Mouse (Mus musculus): ENCODE data around the gene Psip1. TPM values are rescaled to one million over a fixed set of nuclear protein-coding genes. Genes with fewer than 3 reads are reported as not detected.
"Not testable (repeated sequence)": the region's sequence is repeated elsewhere in the genome, so short reads cannot be mapped to it uniquely, and the experiment has no call there.

Psip1 gene
- polyA plus RNA-seq, 1 experiment from 2014 or later, result 120 TPM

DNA sequence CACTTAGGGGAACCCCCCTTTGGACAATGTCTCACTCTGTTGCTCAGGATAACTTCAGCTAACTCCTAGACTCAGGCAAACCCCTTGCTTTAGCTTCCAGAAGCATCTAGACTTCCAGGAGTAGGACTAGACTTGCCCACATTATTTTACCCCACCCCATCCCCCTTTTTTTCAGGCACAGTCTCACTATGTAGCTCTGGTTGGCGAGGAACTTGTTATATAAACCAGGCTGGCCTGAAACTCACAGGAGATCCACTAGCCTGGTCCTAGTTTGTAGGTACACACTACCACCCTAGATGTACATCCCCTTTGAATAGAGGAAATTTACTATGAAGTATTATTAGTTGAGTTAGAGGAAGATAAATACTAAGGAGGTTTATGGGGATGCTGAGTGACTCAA is 27.9 kb upstream of the Psip1 start:
- H3K4me1 ChIP-seq (replicated peaks; ENCODE audit: control insufficient read depth, insufficient read depth, low read length), result no peaks in the 10 kb centered on the region
- no peaks in the 10 kb centered on the region for H3K36me3 ChIP-seq (ENCODE audit: control insufficient read depth, insufficient read depth, low read length)
- ATAC-seq (replicated peaks; ENCODE audit: low FRiP score), result no peak
- H3K27ac ChIP-seq (ENCODE audit: low read depth, low read length), result no peak overlapping the region
- H3K9me3 ChIP-seq (ENCODE audit: control insufficient read depth, low read length), result no peaks in the 10 kb centered on the region
- H3K4me3 ChIP-seq (ENCODE audit: low read depth, low read length), result no peak overlapping the region
- DNase-seq (ENCODE audit: low spot score), result no peak
- no peak overlapping the region for H3K4me2 ChIP-seq
- no peaks in the 10 kb centered on the region; the same call in 1 of the 2 replicates for H3K27me3 ChIP-seq (replicated peaks; ENCODE audit: control insufficient read depth, insufficient read depth, low read length)
- H3K9ac ChIP-seq (ENCODE audit: low read depth, low read length), result no peak overlapping the region
- WGBS, result 80% methylated on average over 1 of the region's 1 CpGs

DNA sequence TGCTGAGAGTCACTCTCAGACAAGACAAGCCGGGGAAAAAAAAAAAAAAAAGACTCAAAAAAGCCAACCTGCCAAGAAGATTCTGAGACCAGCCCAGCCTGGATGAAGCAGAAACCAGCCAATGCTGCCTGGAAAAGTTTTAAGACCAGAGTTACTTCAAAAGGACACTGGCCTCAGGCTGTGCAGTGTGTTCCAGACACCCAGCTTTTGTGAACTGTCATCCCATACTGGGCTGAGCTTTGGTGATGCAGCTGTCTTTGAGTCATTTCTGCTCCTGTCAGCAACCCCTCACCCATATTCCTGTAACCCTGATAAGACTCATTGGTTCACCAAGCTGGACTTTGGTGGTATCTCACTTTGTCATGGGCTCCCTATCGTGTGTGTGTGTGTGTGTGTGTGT is 26.4 kb upstream of the Psip1 start:
- no peak for ATAC-seq (replicated peaks; ENCODE audit: low FRiP score)

DNA sequence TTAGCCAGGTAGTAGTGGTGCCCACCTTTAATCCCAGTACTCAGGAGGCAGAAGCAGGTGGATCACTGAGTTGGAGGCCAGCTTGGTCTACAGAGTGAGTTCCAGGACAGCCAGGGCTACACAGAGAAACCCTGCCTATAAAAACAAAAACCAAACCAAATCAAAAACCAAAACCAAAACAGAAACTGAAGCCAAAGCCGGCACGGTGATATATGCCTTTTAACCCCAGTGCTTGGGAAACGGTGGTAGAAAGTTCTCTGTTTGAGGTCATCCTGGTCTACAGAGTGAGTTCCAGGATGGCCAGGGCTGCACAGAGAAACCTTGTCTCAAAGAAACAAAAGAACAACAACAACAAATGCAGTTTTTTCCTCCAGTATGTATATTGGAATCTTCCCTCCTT is 26.0 kb upstream of the Psip1 start:
- Histone ChIP-seq H3K27ac (ENCODE audit: low read depth, low read length) (no peak overlapping the region), H3K36me3 (ENCODE audit: control insufficient read depth, insufficient read depth, low read length) (no peaks in the 10 kb centered on the region), H3K4me3 (ENCODE audit: low read depth, low read length) (no peak overlapping the region), H3K27me3 (replicated peaks; ENCODE audit: control insufficient read depth, insufficient read depth, low read length) (no peaks in the 10 kb centered on the region; the same call in none of the 2 replicates), H3K4me2 (no peak overlapping the region), H3K9ac (ENCODE audit: low read depth, low read length) (no peak overlapping the region), H3K4me1 (replicated peaks; ENCODE audit: control insufficient read depth, insufficient read depth, low read length) (no peaks in the 10 kb centered on the region), H3K9me3 (ENCODE audit: control insufficient read depth, low read length) (no peaks in the 10 kb centered on the region)
- DNase-seq (ENCODE audit: low spot score) (no peak), ATAC-seq (replicated peaks; ENCODE audit: low FRiP score) (no peak)
- 73% methylated on average over 3 of the region's 3 CpGs for WGBS

More for the DNA sequence above, 26.4 kb upstream of the Psip1 start:
- Histone ChIP-seq H3K27ac (ENCODE audit: low read depth, low read length) (no peak overlapping the region), H3K4me3 (ENCODE audit: low read depth, low read length) (no peak overlapping the region), H3K9me3 (ENCODE audit: control insufficient read depth, low read length) (no peaks in the 10 kb centered on the region), H3K27me3 (replicated peaks; ENCODE audit: control insufficient read depth, insufficient read depth, low read length) (no peaks in the 10 kb centered on the region; the same call in none of the 2 replicates), H3K9ac (ENCODE audit: low read depth, low read length) (no peak overlapping the region), H3K36me3 (ENCODE audit: control insufficient read depth, insufficient read depth, low read length) (no peaks in the 10 kb centered on the region), H3K4me1 (replicated peaks; ENCODE audit: control insufficient read depth, insufficient read depth, low read length) (no peaks in the 10 kb centered on the region), H3K4me2 (no peak overlapping the region)
- DNase-seq (ENCODE audit: low spot score), result no peak
- 49% methylated on average over 2 of the region's 2 CpGs for WGBS

DNA sequence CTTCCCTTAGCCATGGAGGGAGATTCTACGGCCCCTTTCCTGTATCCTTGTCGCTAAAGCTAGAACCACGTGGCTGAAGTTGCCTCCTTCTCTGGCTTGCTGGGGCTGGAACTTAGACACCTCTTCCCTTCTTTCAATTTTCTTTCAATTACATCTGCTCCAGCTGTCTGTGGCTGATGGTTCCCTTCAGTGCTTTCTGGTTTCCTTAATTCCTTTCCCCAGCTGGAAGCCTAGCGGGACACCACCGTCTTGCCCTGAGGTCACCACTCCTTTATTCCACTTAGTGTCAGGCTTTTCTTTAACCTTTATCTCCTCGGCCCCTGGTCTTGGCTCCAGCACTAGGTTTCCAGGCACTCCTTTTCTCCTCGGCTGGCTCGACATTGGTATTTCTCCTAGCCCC is 24.8 kb upstream of the Psip1 start:
- no peak overlapping the region for H3K4me2 ChIP-seq
- H3K9ac ChIP-seq (ENCODE audit: low read depth, low read length), result no peak overlapping the region
- H3K36me3 ChIP-seq (ENCODE audit: control insufficient read depth, insufficient read depth, low read length), result no peaks in the 10 kb centered on the region
- H3K27ac ChIP-seq (ENCODE audit: low read depth, low read length), result no peak overlapping the region
- DNase-seq (ENCODE audit: low spot score), result no peak
- H3K4me3 ChIP-seq (ENCODE audit: low read depth, low read length), result no peak overlapping the region
- 55% methylated on average over 8 of the region's 8 CpGs for WGBS
- H3K27me3 ChIP-seq (replicated peaks; ENCODE audit: control insufficient read depth, insufficient read depth, low read length), result no peaks in the 10 kb centered on the region; the same call in none of the 2 replicates
- no peak for ATAC-seq (replicated peaks; ENCODE audit: low FRiP score)
- no peaks in the 10 kb centered on the region for H3K9me3 ChIP-seq (ENCODE audit: control insufficient read depth, low read length)
- no peaks in the 10 kb centered on the region for H3K4me1 ChIP-seq (replicated peaks; ENCODE audit: control insufficient read depth, insufficient read depth, low read length)

DNA sequence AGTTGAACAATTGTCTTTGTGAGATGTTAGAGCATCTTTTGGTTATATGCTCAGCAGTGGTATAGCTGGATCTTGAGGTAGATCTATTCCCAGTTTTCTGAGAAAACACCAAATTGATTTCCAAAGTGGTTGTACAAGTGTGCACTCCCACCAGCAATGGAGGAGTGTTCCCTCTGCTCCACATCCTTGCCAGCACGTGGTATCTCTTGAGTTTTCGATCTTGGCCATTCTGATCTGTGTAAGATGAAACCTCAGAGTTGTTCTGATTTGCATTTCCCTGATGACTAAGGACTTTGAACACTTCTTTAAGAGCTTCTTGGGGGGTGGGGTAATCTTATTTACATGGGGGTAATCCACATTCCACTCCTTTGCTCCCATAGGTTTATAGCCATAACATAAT is 23.3 kb upstream of the Psip1 start:
- H3K4me3 ChIP-seq (ENCODE audit: low read depth, low read length), result no peak overlapping the region
- no peaks in the 10 kb centered on the region for H3K4me1 ChIP-seq (replicated peaks; ENCODE audit: control insufficient read depth, insufficient read depth, low read length)
- no peak for DNase-seq (ENCODE audit: low spot score)
- H3K27me3 ChIP-seq (replicated peaks; ENCODE audit: control insufficient read depth, insufficient read depth, low read length), result no peaks in the 10 kb centered on the region; the same call in none of the 2 replicates
- H3K4me2 ChIP-seq, result no peak overlapping the region
- no peaks in the 10 kb centered on the region for H3K36me3 ChIP-seq (ENCODE audit: control insufficient read depth, insufficient read depth, low read length)
- no peaks in the 10 kb centered on the region for H3K9me3 ChIP-seq (ENCODE audit: control insufficient read depth, low read length)
- H3K9ac ChIP-seq (ENCODE audit: low read depth, low read length), result no peak overlapping the region
- no peak overlapping the region for H3K27ac ChIP-seq (ENCODE audit: low read depth, low read length)
- ATAC-seq (replicated peaks; ENCODE audit: low FRiP score), result no peak
- WGBS, result 46% methylated on average over 2 of the region's 2 CpGs

DNA sequence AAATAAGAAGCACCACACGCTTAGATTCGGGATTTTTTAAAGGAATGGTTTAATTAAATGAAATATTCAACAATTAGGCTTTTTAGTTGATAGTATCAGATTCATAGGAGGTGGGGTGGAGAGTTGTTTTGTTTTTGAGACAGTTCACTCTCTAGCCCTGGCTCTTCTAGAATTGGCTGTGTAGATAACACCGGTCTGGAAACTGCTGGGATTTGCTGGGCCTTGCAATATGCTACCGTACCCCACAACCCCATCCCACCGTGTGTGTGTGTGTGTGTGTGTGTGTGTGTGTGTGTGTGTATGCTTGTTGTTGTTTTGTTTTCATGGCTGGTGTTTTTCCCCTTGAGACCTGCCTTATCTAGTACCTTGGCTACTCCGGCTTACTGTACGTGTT is 14.8 kb upstream of the Psip1 start:
- WGBS, result 40% methylated on average over 7 of the region's 7 CpGs
- DNase-seq (ENCODE audit: low spot score) (no peak), ATAC-seq (replicated peaks; ENCODE audit: low FRiP score) (no peak)
- Histone ChIP-seq H3K4me3 (ENCODE audit: low read depth, low read length) (no peak overlapping the region), H3K9me3 (ENCODE audit: control insufficient read depth, low read length) (no peaks in the 10 kb centered on the region), H3K4me1 (replicated peaks; ENCODE audit: control insufficient read depth, insufficient read depth, low read length) (no peaks in the 10 kb centered on the region), H3K27me3 (replicated peaks; ENCODE audit: control insufficient read depth, insufficient read depth, low read length) (no peaks in the 10 kb centered on the region), H3K9ac (ENCODE audit: low read depth, low read length) (no peak overlapping the region), H3K27ac (ENCODE audit: low read depth, low read length) (no peak overlapping the region), H3K36me3 (ENCODE audit: control insufficient read depth, insufficient read depth, low read length) (no peaks in the 10 kb centered on the region), H3K4me2 (peak overlapping the region; percentile 12; the same call in 1 of the 2 replicates)

DNA sequence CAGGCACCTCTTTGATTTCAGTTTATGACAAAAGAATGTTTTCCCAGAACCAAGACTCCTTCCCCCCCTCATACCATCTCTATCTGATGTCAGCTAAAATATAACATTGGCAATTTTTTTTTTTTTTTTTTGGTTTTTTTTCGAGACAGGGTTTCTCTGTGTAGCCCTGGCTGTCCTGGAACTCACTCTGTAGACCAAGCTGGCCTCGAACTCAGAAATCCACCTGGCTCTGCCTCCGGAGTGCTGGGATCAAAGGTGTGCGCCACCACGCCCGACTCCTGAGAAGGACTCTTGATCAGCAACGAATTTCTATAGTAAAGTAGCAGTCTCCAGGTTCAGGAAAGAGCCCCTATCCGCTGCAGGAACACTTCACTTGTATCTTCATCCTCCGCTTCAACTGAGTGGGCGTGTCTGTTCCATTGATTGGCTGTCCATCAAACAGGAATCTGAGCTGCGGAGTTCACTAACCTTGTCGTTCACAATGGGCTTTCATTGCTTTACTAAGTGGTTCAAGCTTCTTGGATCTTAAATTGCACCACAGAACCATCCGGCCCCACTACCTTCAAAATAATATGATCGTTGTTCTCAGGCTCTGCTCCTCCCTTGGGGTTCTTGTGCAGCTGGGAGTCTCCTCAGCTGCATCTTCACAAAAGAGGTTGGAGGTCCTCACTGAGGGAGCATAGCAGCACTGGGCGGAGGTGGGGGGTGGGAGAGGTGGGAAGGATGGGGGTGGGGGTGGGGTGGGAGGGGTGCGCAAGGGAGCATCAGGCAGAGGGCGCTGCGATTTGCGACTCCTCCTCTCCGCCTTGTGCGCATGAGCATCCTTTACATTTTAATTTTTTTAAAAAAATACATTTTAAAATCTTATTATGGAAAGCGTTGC is 14.1 kb upstream of the Psip1 start:
- no peaks in the 10 kb centered on the region for H3K9me3 ChIP-seq (ENCODE audit: control insufficient read depth, low read length)
- no peaks in the 10 kb centered on the region for H3K36me3 ChIP-seq (ENCODE audit: control insufficient read depth, insufficient read depth, low read length)
- no peak; the same call in 1 of the 2 replicates for ATAC-seq (replicated peaks; ENCODE audit: low FRiP score)
- H3K4me2 ChIP-seq, result peak overlapping the region; percentile 41
- H3K4me1 ChIP-seq (replicated peaks; ENCODE audit: control insufficient read depth, insufficient read depth, low read length), result no peaks in the 10 kb centered on the region
- no peak overlapping the region for H3K4me3 ChIP-seq (ENCODE audit: low read depth, low read length)
- WGBS, result 17% methylated on average over 22 of the region's 22 CpGs
- DNase-seq (ENCODE audit: low spot score), result no peak
- H3K27me3 ChIP-seq (replicated peaks; ENCODE audit: control insufficient read depth, insufficient read depth, low read length), result no peaks in the 10 kb centered on the region
- H3K27ac ChIP-seq (ENCODE audit: low read depth, low read length), result no peak overlapping the region
- H3K9ac ChIP-seq (ENCODE audit: low read depth, low read length), result no peak overlapping the region

DNA sequence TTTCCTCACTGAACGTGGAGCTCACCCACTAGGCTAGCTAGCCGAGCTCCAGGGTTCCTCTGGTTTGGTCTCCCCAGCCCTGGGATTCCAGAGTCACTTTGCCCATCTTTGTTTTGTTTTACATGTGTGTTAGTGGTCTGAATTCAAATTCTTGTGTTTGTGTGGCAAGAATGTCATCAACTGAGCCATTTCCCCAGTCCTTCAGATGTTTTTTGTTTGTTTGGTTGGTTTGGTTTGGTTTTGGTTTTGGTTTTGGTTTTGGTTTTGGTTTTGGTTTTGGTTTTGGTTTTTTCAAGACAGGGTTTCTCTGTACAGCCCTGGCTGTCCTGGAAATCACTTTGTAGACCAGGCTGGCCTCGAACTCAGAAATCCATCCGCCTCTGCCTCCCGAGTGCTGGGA is 10.8 kb upstream of the Psip1 start:
- ATAC-seq (replicated peaks; ENCODE audit: low FRiP score); H3K9me3 ChIP-seq (ENCODE audit: control insufficient read depth, low read length); DNase-seq (ENCODE audit: low spot score); H3K4me1 ChIP-seq (replicated peaks; ENCODE audit: control insufficient read depth, insufficient read depth, low read length); H3K27ac ChIP-seq (ENCODE audit: low read depth, low read length); H3K36me3 ChIP-seq (ENCODE audit: control insufficient read depth, insufficient read depth, low read length); H3K9ac ChIP-seq (ENCODE audit: low read depth, low read length); H3K4me3 ChIP-seq (ENCODE audit: low read depth, low read length); H3K27me3 ChIP-seq (replicated peaks; ENCODE audit: control insufficient read depth, insufficient read depth, low read length); H3K4me2 ChIP-seq: not testable (repeated sequence)
- whole genome bisulfite sequencing, result 75% methylated on average over 5 of the region's 5 CpGs

DNA sequence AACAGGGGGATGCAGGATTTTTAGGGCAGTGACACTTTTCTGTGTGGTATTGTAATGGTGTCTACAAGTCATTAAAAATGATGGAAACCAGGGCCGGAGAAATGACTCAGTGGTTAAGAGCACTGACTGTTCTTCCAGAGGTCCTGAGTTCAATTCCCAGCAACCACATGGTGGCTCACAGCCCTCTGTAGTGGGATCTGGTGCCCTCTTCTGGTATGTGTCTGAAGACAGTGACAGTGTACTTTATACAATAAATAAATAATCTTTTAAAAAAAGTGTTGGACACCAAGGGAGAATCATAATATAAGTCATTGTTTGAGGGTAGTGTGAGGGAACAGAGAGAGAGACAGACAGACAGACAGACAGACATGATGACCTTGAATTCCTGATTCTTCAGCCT is 6.9 kb upstream of the Psip1 start:
- 97% methylated on average over 1 of the region's 1 CpGs for WGBS
- no peaks in the 10 kb centered on the region for H3K9me3 ChIP-seq (ENCODE audit: control insufficient read depth, low read length)
- DNase-seq (ENCODE audit: low spot score), result no peak
- no peaks in the 10 kb centered on the region for H3K36me3 ChIP-seq (ENCODE audit: control insufficient read depth, insufficient read depth, low read length)
- H3K27me3 ChIP-seq (replicated peaks; ENCODE audit: control insufficient read depth, insufficient read depth, low read length), result no peaks in the 10 kb centered on the region
- H3K9ac ChIP-seq (ENCODE audit: low read depth, low read length), result no peak overlapping the region
- no peak overlapping the region for H3K27ac ChIP-seq (ENCODE audit: low read depth, low read length)
- H3K4me2 ChIP-seq, result no peak overlapping the region
- ATAC-seq (replicated peaks; ENCODE audit: low FRiP score), result no peak
- no peak overlapping the region for H3K4me3 ChIP-seq (ENCODE audit: low read depth, low read length)
- no peaks in the 10 kb centered on the region for H3K4me1 ChIP-seq (replicated peaks; ENCODE audit: control insufficient read depth, insufficient read depth, low read length)
